Mouse (Mus musculus) spleen, adult 2 months (tissue): ENCODE measurements around the gene Il11ra1.

Experiments used
- CTCF ChIP-seq: fragments of 200-500 bp; IDR thresholded peaks from 2 replicates; pipeline ENCODE4 v1.5.1; 2011; ENCODE audit warnings: mild to moderate bottlenecking, inconsistent platforms; ENCODE audit not compliant: insufficient read depth, insufficient read length, insufficient replicate concordance; ENCODE audit errors: extremely low read depth
- POLR2A ChIP-seq: fragments of 200-500 bp; IDR thresholded peaks from 2 replicates; pipeline ENCODE4 v1.6.1; 2011; ENCODE audit warnings: low read depth, low read length, inconsistent platforms

DNA sequence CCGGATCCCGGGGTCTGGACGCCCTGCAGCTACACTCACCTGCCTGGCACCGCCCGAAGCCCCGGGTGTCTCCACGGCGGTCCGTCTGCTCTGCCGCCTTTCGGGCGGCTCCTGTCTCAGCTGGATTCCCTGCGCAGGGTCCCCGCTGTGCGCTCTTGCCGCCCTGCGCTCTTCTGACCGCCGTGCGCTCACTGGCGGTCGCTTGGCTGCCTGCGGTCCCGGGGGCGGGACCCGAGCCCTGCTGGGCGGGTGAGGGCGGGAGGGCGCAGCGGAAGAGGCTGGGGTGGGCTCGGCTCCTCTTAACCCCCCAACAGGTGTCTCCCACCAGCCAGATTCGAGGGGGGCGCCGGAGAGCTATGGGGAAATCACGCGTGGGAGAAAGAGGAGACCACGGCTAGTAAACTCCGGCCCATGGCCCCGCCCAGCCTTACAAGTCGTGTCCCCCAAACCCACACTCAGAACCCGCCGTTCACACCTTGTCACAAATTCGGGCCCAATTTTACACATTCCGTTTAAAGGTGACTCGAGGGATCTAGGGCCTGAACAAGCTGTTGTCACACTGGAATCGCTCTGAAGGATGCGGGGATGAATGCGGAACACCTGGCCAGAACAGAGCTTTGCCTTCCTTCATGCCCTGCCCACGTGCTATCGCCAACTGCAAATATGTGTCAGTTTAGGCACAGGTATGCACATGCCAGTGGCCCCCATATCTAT lies 31.4 kb downstream of the Il11ra1 start, which contains the start of gene Arid3c:
- TF ChIP-seq CTCF = no peak
- no peak for TF ChIP-seq POLR2A
